Mouse (Mus musculus) liver, adult 2 months (tissue): Measurements from ENCODE around the gene Bbip1. TPM values are rescaled to one million over a fixed set of nuclear protein-coding genes. Genes with fewer than 3 reads are reported as not detected.
"Not testable (repeated sequence)": the region's sequence is repeated elsewhere in the genome, so short reads cannot be mapped to it uniquely, and the experiment has no call there.

ENCODE experiments used
- DNase-seq: peaks from one replicate; pipeline ENCODE4 v3.0.0-alpha.2; 2011; ENCODE audit warnings: low read depth, low spot score; ENCODE audit errors: extremely low read depth
- H3K27ac ChIP-seq: fragments of 200-500 bp; replicated peaks from 2 replicates; pipeline ENCODE4 v1.5.1; 2012; ENCODE audit warnings: low read depth, mild to moderate bottlenecking, control low read depth, inconsistent platforms, low read length; ENCODE audit not compliant: insufficient read depth
- H3K27me3 ChIP-seq: fragments of 200-500 bp; 2 replicates; pipeline ENCODE4 v1.6.1; 2012; ENCODE audit warnings: mild to moderate bottlenecking, moderate library complexity, low read length, inconsistent platforms; ENCODE audit not compliant: control insufficient read depth, insufficient read depth
- H3K36me3 ChIP-seq: fragments of 200-500 bp; 2 replicates; pipeline ENCODE4 v1.6.1; 2012; ENCODE audit warnings: low read length, inconsistent platforms; ENCODE audit not compliant: control insufficient read depth, insufficient read depth
- H3K4me1 ChIP-seq: fragments of 200-500 bp; 2 replicates; pipeline ENCODE4 v1.6.1; 2011; ENCODE audit warnings: low read length; ENCODE audit not compliant: control insufficient read depth, insufficient read depth
- H3K4me3 ChIP-seq: fragments of 200-500 bp; 2 replicates; pipeline ENCODE4 v1.5.1; 2011; ENCODE audit warnings: low read depth, mild to moderate bottlenecking, control low read depth, low read length, moderate library complexity; ENCODE audit not compliant: insufficient read depth
- H3K79me2 ChIP-seq: fragments of 200-500 bp; 2 replicates; pipeline ENCODE4 v1.6.1; 2012; ENCODE audit warnings: inconsistent platforms, mild to moderate bottlenecking, low read length, moderate library complexity; ENCODE audit not compliant: control insufficient read depth, insufficient read depth
- H3K9ac ChIP-seq: fragments of 200-500 bp; 2 replicates; pipeline ENCODE4 v1.6.1; 2012; ENCODE audit warnings: low read depth, mild to moderate bottlenecking, control low read depth, inconsistent platforms, low read length
- CTCF ChIP-seq: fragments of 200-500 bp; IDR thresholded peaks from 2 replicates; pipeline ENCODE4 v1.5.1; 2011; ENCODE audit warnings: low read depth, low read length, control low read depth
- POLR2A ChIP-seq: fragments of 200-500 bp; IDR thresholded peaks from 2 replicates; pipeline ENCODE4 v1.6.1; 2011; ENCODE audit warnings: low read length, control low read depth; ENCODE audit not compliant: insufficient read depth; ENCODE audit errors: extremely low read depth
- WGBS: fragments of 180-500 bp; shearing (Covaris S2); methylation state at CpG from one replicate; pipeline ENCODE4 v1.1.7; 2018; 5-methylcytosine and 5-hydroxymethylcytosine counted together
- polyA plus RNA-seq: library from polyadenylated mRNA; depleted of rRNA; stranded (reverse); fragments of >200 nt; gene quantifications from 2 replicates; pipeline ENCODE4 v1.2.3, GENCODE M21; 2012
- total RNA-seq: library from RNA; depleted of rRNA; stranded (reverse); fragments of >200 nt; gene quantifications from 2 replicates; pipeline ENCODE4 v1.2.3, GENCODE M21; 2014

Bbip1 gene
- total and polyA plus RNA-seq, 2 experiments = 3.0 to 19.7 TPM

DNA sequence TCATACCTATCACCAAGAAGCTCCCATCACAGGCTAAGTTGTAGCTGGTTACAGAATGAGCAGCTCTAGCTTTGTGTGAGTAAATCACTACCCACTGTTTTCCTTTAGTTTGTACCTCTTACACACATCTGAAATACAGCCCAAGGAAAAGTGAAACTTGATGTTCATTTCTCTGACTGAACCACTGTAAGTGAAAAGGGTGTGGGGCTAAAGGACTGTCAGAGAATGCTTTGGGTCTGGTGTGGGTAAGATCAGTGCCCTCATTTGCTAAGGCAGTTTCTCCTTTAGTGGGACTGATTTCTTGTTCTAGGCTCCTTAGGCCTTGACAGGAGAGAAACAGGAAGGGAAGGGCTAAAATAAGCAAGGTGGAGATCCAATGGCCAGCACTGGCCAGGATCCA, 10.4 kb downstream of the Bbip1 start:
- TF ChIP-seq POLR2A (no peak), CTCF (no peak)
- DNase-seq = no peak
- Histone ChIP-seq H3K27ac (no peak overlapping the region), H3K9ac (no peak overlapping the region), H3K4me1 (no peaks in the 10 kb centered on the region), H3K36me3 (peaks cover 28% of the 10 kb centered on the region), H3K4me3 (no peak overlapping the region), H3K27me3 (no peaks in the 10 kb centered on the region), H3K79me2 (no peaks in the 10 kb centered on the region)

DNA sequence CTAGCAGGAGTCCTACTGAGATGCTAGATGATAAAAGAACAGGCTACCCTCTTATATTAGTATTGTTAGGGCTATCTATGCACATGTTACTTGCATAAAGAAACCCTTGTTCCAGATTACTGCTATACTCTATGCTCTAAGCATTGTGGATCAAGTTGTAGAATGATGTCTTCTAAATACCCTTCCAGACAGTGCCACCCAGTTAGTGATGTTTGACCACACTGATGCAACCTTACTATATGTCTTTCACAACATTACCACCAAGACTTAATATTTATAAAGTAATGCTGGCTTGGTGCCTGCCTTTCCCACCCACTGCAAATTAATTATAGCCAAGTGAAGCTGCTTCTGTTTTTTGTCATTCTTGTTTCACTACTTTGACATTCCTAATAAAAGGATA, 11.4 kb downstream of the Bbip1 start:
- peaks cover 36% of the 10 kb centered on the region for H3K36me3 ChIP-seq
- H3K4me3 ChIP-seq = no peak overlapping the region
- H3K79me2 ChIP-seq = no peaks in the 10 kb centered on the region
- H3K27ac ChIP-seq = no peak overlapping the region
- no peak for DNase-seq
- no peak overlapping the region for H3K9ac ChIP-seq
- TF ChIP-seq POLR2A (no peak), CTCF (no peak)
- no peaks in the 10 kb centered on the region for H3K4me1 ChIP-seq
- no peaks in the 10 kb centered on the region for H3K27me3 ChIP-seq

DNA sequence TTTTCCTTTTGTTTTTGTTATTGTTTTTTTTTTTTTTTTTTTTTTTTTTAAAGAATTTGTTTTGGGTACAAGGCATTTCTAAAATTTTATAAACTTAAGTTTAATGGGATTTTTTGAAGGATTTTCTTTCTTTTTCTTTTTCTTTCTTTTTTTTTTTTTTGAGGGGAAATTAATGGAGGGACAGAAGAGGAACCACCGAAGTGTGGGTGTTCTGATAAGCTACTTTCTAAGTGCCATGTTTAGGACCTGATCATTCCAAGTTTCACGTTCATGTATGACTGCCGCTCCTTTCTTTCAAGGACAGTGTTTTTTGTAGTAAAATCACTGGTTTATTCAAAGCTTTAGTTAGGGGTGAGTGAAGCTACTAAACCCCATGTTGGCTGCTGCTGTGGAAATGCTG, 15.2 kb downstream of the Bbip1 start:
- 81% methylated on average over 3 of the region's 3 CpGs for WGBS
- peaks cover 53% of the 10 kb centered on the region for H3K36me3 ChIP-seq

DNA sequence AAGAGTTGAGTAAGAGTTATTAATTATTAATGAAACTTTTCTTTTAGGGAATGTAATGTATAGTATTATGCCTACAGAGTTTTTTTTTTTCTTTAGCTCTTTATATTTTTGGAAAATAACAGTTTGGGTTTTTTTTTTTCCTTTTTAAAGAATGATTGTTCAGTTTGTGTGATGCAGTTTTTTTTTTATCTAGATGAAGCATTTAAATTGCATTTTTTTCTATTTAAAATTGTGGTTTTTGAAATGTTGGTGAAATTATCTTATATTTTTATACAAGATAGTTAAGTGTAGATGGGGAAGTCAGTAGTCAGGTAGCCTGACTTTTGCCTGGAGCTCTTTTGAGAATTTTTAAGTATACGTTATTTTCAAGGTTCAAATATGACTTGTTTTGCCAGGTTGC, 17.7 kb downstream of the Bbip1 start:
- WGBS = 92% methylated on average over 1 of the region's 1 CpGs
- no peak overlapping the region for H3K4me3 ChIP-seq
- no peaks in the 10 kb centered on the region for H3K27me3 ChIP-seq
- H3K4me1 ChIP-seq = no peaks in the 10 kb centered on the region
- H3K79me2 ChIP-seq = no peaks in the 10 kb centered on the region
- DNase-seq = no peak
- no peak for TF ChIP-seq POLR2A
- TF ChIP-seq CTCF = no peak
- peaks cover 56% of the 10 kb centered on the region for H3K36me3 ChIP-seq
- no peak overlapping the region for H3K9ac ChIP-seq
- H3K27ac ChIP-seq = no peak overlapping the region

More for the DNA sequence above, 15.2 kb downstream of the Bbip1 start:
- no peak for TF ChIP-seq CTCF
- TF ChIP-seq POLR2A = no peak
- no peak overlapping the region for H3K27ac ChIP-seq
- H3K27me3 ChIP-seq = no peaks in the 10 kb centered on the region
- no peak for DNase-seq
- no peak overlapping the region for H3K4me3 ChIP-seq
- no peaks in the 10 kb centered on the region for H3K4me1 ChIP-seq
- no peaks in the 10 kb centered on the region for H3K79me2 ChIP-seq
- no peak overlapping the region for H3K9ac ChIP-seq

DNA sequence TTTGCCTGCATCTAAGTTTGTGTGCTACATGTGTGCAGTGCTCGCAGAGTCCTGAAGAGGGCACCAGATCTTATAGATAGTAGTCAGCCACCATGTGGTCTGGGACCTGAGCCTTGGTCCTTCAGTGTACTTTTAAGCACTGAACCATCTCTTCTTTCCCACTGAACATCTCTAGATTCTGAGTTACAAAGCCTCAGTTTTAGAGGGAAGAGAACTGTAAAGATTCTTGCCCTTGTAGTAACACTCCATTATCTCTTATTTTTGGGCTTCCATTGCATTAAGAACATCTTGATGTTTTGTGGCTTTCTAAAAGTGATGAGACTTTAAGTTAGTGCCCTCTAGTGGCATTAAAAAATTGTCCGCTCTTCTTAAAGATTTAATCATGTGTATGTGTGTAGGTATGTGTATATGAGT, 19.1 kb downstream of the Bbip1 start:
- H3K9ac ChIP-seq = no peak overlapping the region
- no peak overlapping the region for H3K27ac ChIP-seq
- DNase-seq = peak; percentile 51
- H3K4me1 ChIP-seq = no peaks in the 10 kb centered on the region
- H3K27me3 ChIP-seq = no peaks in the 10 kb centered on the region
- WGBS = 97% methylated on average over 2 of the region's 2 CpGs
- no peaks in the 10 kb centered on the region for H3K79me2 ChIP-seq
- TF ChIP-seq CTCF = peak; percentile 43
- no peak for TF ChIP-seq POLR2A
- no peak overlapping the region for H3K4me3 ChIP-seq
- H3K36me3 ChIP-seq = peaks cover 55% of the 10 kb centered on the region

DNA sequence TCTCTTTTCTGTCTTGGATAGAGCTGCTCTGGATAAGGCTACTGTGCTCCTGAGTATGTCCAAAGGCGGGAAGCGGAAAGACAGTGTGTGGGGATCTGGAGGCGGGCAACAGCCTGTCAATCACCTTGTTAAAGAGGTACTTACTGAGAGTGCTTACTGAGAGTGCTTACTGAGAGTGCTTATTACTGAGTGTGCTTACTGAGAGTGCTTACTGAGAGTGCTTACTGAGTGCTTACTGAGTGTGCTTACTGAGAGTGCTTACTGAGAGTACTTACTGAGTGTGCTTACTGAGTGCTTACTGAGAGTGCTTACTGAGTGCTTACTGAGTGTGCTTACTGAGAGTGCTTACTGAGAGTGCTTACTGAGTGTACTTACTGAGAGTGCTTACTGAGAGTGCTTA, 22.4 kb downstream of the Bbip1 start:
- not testable (repeated sequence) for H3K27me3 ChIP-seq, H3K4me1 ChIP-seq, H3K9ac ChIP-seq, H3K4me3 ChIP-seq, DNase-seq, H3K27ac ChIP-seq, H3K79me2 ChIP-seq
- H3K36me3 ChIP-seq = peaks cover 59% of the 10 kb centered on the region
- 97% methylated on average over 3 of the region's 3 CpGs for WGBS

DNA sequence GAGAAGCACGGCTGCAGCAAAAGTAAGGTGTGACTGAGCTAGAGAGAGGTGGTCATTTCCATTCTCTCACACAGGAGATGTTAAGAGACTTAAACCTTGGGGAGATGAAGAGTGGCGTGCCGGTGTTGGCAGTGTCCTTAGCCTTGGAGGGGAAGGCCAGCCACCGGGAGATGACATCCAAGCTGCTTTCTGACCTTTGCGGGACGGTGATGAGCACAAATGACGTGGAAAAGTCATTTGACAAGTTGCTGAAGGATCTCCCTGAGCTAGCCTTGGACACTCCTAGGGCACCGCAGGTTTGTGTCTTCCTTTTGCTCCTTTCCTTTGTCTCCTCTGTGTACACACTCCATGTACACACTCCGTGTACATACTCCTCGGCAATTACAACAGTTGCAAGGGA, 24.9 kb downstream of the Bbip1 start:
- TF ChIP-seq CTCF (no peak), POLR2A (no peak)
- H3K27ac ChIP-seq = no peak overlapping the region
- no peak overlapping the region for H3K4me3 ChIP-seq
- DNase-seq = no peak
- H3K4me1 ChIP-seq = peaks cover 11% of the 10 kb centered on the region
- peaks cover 10% of the 10 kb centered on the region; the same call in 1 of the 2 replicates for H3K79me2 ChIP-seq
- peaks cover 58% of the 10 kb centered on the region for H3K36me3 ChIP-seq
- H3K9ac ChIP-seq = no peak overlapping the region
- no peaks in the 10 kb centered on the region for H3K27me3 ChIP-seq
- WGBS = 88% methylated on average over 10 of the region's 10 CpGs
